Mouse (Mus musculus) limb, embryonic 14.5 days (tissue): Measurements from ENCODE around the gene Btbd11. TPM values are rescaled to one million over a fixed set of nuclear protein-coding genes. Genes with fewer than 3 reads are reported as not detected.

Experiments used
- ATAC-seq: fragments of 200-750 bp; cut with Nextera tagmentation; 2 replicates; pipeline ENCODE4 v1.8.0; 2017; ENCODE audit warnings: low read depth, moderate number of reproducible peaks, moderate TSS enrichment; ENCODE audit not compliant: low FRiP score
- DNase-seq: peaks from one replicate; pipeline ENCODE4 v3.0.0-alpha.2; 2015; ENCODE audit warnings: low spot score
- H3K27ac ChIP-seq: fragments of 300-500 bp; sonication (generic); replicated peaks from 2 replicates; pipeline ENCODE4 v1.5.1; 2014; ENCODE audit warnings: low read depth, mild to moderate bottlenecking, low read length, moderate library complexity, mixed read lengths
- H3K27me3 ChIP-seq: fragments of 300-500 bp; sonication (generic); 2 replicates; pipeline ENCODE4 v1.6.1; 2014; ENCODE audit warnings: low read length, mixed read lengths; ENCODE audit not compliant: control insufficient read depth, insufficient read depth
- H3K36me3 ChIP-seq: fragments of 300-500 bp; sonication (generic); 2 replicates; pipeline ENCODE4 v1.6.1; 2014; ENCODE audit warnings: mild to moderate bottlenecking, low read length, moderate library complexity, mixed read lengths; ENCODE audit not compliant: control insufficient read depth, insufficient read depth
- H3K4me1 ChIP-seq: fragments of 300-500 bp; sonication (generic); 2 replicates; pipeline ENCODE4 v1.6.1; 2014; ENCODE audit warnings: antibody characterized with exemption, low read length, mixed read lengths; ENCODE audit not compliant: control insufficient read depth, insufficient read depth
- H3K4me2 ChIP-seq: fragments of 300-500 bp; sonication (generic); replicated peaks from 2 replicates; pipeline ENCODE4 v1.6.1; 2014; ENCODE audit warnings: low read depth, mild to moderate bottlenecking, low read length, moderate library complexity; ENCODE audit not compliant: severe bottlenecking
- H3K4me3 ChIP-seq: fragments of 300-500 bp; sonication (generic); replicated peaks from 2 replicates; pipeline ENCODE4 v1.5.1; 2014; ENCODE audit warnings: low read length
- H3K9ac ChIP-seq: fragments of 300-500 bp; sonication (generic); 2 replicates; pipeline ENCODE4 v1.6.1; 2014; ENCODE audit warnings: mild to moderate bottlenecking, low read depth, low read length, moderate library complexity; ENCODE audit not compliant: severe bottlenecking
- H3K9me3 ChIP-seq: fragments of 300-500 bp; sonication (generic); 2 replicates; pipeline ENCODE4 v1.6.1; 2016; ENCODE audit warnings: low read length; ENCODE audit not compliant: control insufficient read depth
- POLR2A ChIP-seq: fragments of 200-500 bp; IDR thresholded peaks from 2 replicates; pipeline ENCODE4 v1.8.0; 2012; ENCODE audit warnings: inconsistent platforms, mild to moderate bottlenecking, moderate library complexity, borderline replicate concordance; ENCODE audit not compliant: insufficient read depth, insufficient read length; ENCODE audit errors: extremely low read depth
- WGBS: fragments of 180-500 bp; shearing (Covaris S2); extraction: QIAGEN DNeasy Blood & Tissue Kit; methylation state at CpG from one replicate; pipeline ENCODE4 v1.1.7; 2014; 5-methylcytosine and 5-hydroxymethylcytosine counted together
- polyA plus RNA-seq, 2 experiments: library from polyadenylated mRNA; depleted of rRNA in 1 of 2; stranded (reverse) in 1 of 2; unstranded in 1 of 2; fragments of >200 nt; fragmentation: Nextera tagmentation in 1 of 2; extraction: Ambion mirVana in 1 of 2; gene quantifications; 2 replicates each; pipeline versions ENCODE4 v1.2.1 to v1.2.3; 2012 to 2014

Gene Btbd11
- polyA plus RNA-seq, 2 experiments = 10.2 to 11.6 TPM

GRCm38 (mm10) chr10:85468527-85468926 lies 81.9 kb downstream of the Btbd11 start:
- no peak for ATAC-seq
- H3K27ac ChIP-seq = no peak overlapping the region
- WGBS = 68% methylated on average over 4 of the region's 4 CpGs
- H3K4me1 ChIP-seq = peaks cover 12% of the 10 kb centered on the region
- H3K36me3 ChIP-seq = no peaks in the 10 kb centered on the region
- no peak overlapping the region for H3K4me2 ChIP-seq
- TF ChIP-seq POLR2A = no peak
- no peak overlapping the region for H3K4me3 ChIP-seq
- DNase-seq = no peak
- H3K27me3 ChIP-seq = no peaks in the 10 kb centered on the region
- H3K9me3 ChIP-seq = no peaks in the 10 kb centered on the region
- H3K9ac ChIP-seq = no peak overlapping the region

- no peak for ATAC-seq
- no peak overlapping the region for H3K27ac ChIP-seq
- H3K4me3 ChIP-seq = no peak overlapping the region
- H3K4me1 ChIP-seq = peaks cover 12% of the 10 kb centered on the region
- no peak overlapping the region for H3K9ac ChIP-seq
- no peak for TF ChIP-seq POLR2A
- H3K4me2 ChIP-seq = no peak overlapping the region
- WGBS = 56% methylated on average over 5 of the region's 5 CpGs
- no peaks in the 10 kb centered on the region for H3K9me3 ChIP-seq
- H3K27me3 ChIP-seq = no peaks in the 10 kb centered on the region
- DNase-seq = no peak
- no peaks in the 10 kb centered on the region for H3K36me3 ChIP-seq
Observed at GRCm38 (mm10) chr10:85469341-85469740, 82.7 kb downstream of the Btbd11 start.

GRCm38 (mm10) chr10:85473265-85473664 lies 86.7 kb downstream of the Btbd11 start:
- TF ChIP-seq POLR2A = no peak
- H3K36me3 ChIP-seq = no peaks in the 10 kb centered on the region
- no peaks in the 10 kb centered on the region for H3K27me3 ChIP-seq
- no peak overlapping the region for H3K4me3 ChIP-seq
- no peak overlapping the region for H3K4me2 ChIP-seq
- DNase-seq = no peak
- no peak for ATAC-seq
- no peak overlapping the region for H3K9ac ChIP-seq
- no peaks in the 10 kb centered on the region for H3K9me3 ChIP-seq
- H3K4me1 ChIP-seq = peaks cover 15% of the 10 kb centered on the region
- H3K27ac ChIP-seq = no peak overlapping the region
- 79% methylated on average over 4 of the region's 4 CpGs for WGBS

GRCm38 (mm10) chr10:85473871-85474270 lies 87.3 kb downstream of the Btbd11 start:
- ATAC-seq (no peak), DNase-seq (peak; percentile 57)
- no peaks in the 10 kb centered on the region for H3K36me3 ChIP-seq
- WGBS = 54% methylated on average over 3 of the region's 3 CpGs
- H3K27ac ChIP-seq = no peak overlapping the region
- H3K4me2 ChIP-seq = no peak overlapping the region
- no peak overlapping the region for H3K9ac ChIP-seq
- no peak for TF ChIP-seq POLR2A
- H3K4me1 ChIP-seq = peaks cover 15% of the 10 kb centered on the region
- H3K4me3 ChIP-seq = no peak overlapping the region
- no peaks in the 10 kb centered on the region for H3K27me3 ChIP-seq
- H3K9me3 ChIP-seq = no peaks in the 10 kb centered on the region

GRCm38 (mm10) chr10:85475642-85476345 lies 89.2 kb downstream of the Btbd11 start:
- TF ChIP-seq POLR2A = no peak
- ATAC-seq = no peak
- no peak overlapping the region for H3K9ac ChIP-seq
- no peaks in the 10 kb centered on the region for H3K36me3 ChIP-seq
- no peak overlapping the region for H3K4me2 ChIP-seq
- H3K4me3 ChIP-seq = no peak overlapping the region
- no peaks in the 10 kb centered on the region for H3K9me3 ChIP-seq
- no peak for DNase-seq
- H3K4me1 ChIP-seq = peaks cover 23% of the 10 kb centered on the region
- WGBS = 79% methylated on average over 9 of the region's 9 CpGs
- H3K27me3 ChIP-seq = no peaks in the 10 kb centered on the region
- no peak overlapping the region for H3K27ac ChIP-seq
